Comparison of ENCODE assay signal across 9 mouse cellular contexts in the genomic region with DNA sequence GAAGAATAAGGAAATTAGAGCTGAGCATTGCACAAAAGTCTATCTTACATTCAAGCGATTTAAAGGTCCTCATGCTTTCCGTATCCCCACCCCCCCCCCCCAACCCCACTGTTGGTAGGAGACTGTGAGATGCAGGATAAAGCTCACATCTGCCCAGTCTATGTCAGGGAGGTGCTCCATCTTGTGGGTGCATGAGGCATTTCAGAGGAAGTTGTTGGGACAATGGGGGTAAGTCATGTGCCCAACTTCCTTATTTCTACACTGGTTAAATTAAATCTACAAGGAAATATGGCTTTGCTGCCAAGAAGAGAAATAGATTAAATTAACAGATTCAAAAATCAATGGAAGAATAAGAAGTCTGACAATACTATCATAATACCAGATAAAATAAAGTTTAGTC. TPM values are rescaled to one million over a fixed set of nuclear protein-coding genes. Genes with fewer than 3 reads are reported as not detected.
DNase-seq lines count a peak whose midpoint lies in the region; ATAC-seq and TF ChIP-seq lines count a peak whose summit lies in the region.
"Had no signal": no experiment of that assay in that cellular context is flagged by ENCODE, and none has a peak within 500 bp of the region (broad histone marks: within the 10 kb centered on the region; RNA-seq: fewer than 3 reads in every experiment).

No protein-coding gene starts in this region.

- no peak for ATAC-seq in kidney, postnatal 0 days (replicated peaks; ENCODE audit: low FRiP score, low read depth)
- no peak for ATAC-seq in Patski
- ATAC-seq in forebrain, embryonic 16.5 days: peak; percentile 57; the same call in 1 of the 2 replicates

- in situ Hi-C loops in Patski (cut with MboI; ENCODE audit: low pct_unique_long_range_greater_than_20kb): no loop called here

- peak; percentile 63 for TF ChIP-seq CTCF in kidney, postnatal 0 days (IDR thresholded peaks at IDR 0.05; ENCODE audit: low read depth)
- TF ChIP-seq CTCF in Patski (IDR thresholded peaks at IDR 0.05): peak; percentile 60

- H3K27me3 ChIP-seq in kidney, postnatal 0 days (ENCODE audit: insufficient read depth, low read length): no peaks in the 10 kb centered on the region
- H3K27me3 ChIP-seq in Patski: peaks cover 4% of the 10 kb centered on the region
- H3K27me3 ChIP-seq in forebrain, embryonic 16.5 days (replicated peaks; ENCODE audit: control insufficient read depth, insufficient read depth, low read length): no peaks in the 10 kb centered on the region

- WGBS in kidney, postnatal 0 days: 39% methylated on average over 2 of the region's 2 CpGs
- 32% methylated on average over 2 of the region's 2 CpGs for whole genome bisulfite sequencing in forebrain, embryonic 16.5 days

- no peak overlapping the region for H3K4me2 ChIP-seq in kidney, postnatal 0 days (ENCODE audit: low read length)
- H3K4me2 ChIP-seq in forebrain, embryonic 16.5 days (ENCODE audit: low read length): no peak overlapping the region

- H3K4me3 ChIP-seq in kidney, postnatal 0 days (replicated peaks; ENCODE audit: low read depth, low read length): no peak overlapping the region
- no peak overlapping the region for H3K4me3 ChIP-seq in forebrain, embryonic 16.5 days (replicated peaks; ENCODE audit: low read length)
- H3K4me3 ChIP-seq: myocyte had no signal

- no peak overlapping the region for H3K27ac ChIP-seq in kidney, postnatal 0 days
- no peak overlapping the region for H3K27ac ChIP-seq in forebrain, embryonic 16.5 days (ENCODE audit: low read length)

- DNase-seq in kidney, postnatal 0 days (ENCODE audit: low spot score): peak; percentile 54
- no peak for DNase-seq in kidney, postnatal 25 days
- no peak for DNase-seq in Patski (ENCODE audit: low read depth, low spot score)
- peak; percentile 29 for DNase-seq in retina, adult 2 months (ENCODE audit: low read depth, low spot score)
- DNase-seq in right cerebral cortex, adult 2 months (ENCODE audit: low spot score in 2 of 2): no peak
- no peak for DNase-seq in kidney, postnatal 14 days

- H3K36me3 ChIP-seq in kidney, postnatal 0 days (ENCODE audit: insufficient read depth, low read length): no peaks in the 10 kb centered on the region
- H3K36me3 ChIP-seq in forebrain, embryonic 16.5 days (ENCODE audit: control insufficient read depth, insufficient read depth): no peaks in the 10 kb centered on the region

- H3K4me1 ChIP-seq in kidney, postnatal 0 days (replicated peaks; ENCODE audit: insufficient read depth, low read length): no peaks in the 10 kb centered on the region
- no peaks in the 10 kb centered on the region for H3K4me1 ChIP-seq in forebrain, embryonic 16.5 days (replicated peaks; ENCODE audit: control insufficient read depth, insufficient read depth, low read length)

- POLR2A ChIA-PET in Patski (lab: Charles Lee): interaction anchor here (1.3 kb wide), 1 partner anchor 64 kb away, joined by 3 read pairs; no protein-coding TSS in a partner anchor

- CTCF ChIA-PET in Patski (lab: Charles Lee): no interaction called here

- no peak overlapping the region for H3K9ac ChIP-seq in kidney, postnatal 0 days (ENCODE audit: low read depth, low read length)
- H3K9ac ChIP-seq in forebrain, embryonic 16.5 days (replicated peaks; ENCODE audit: low read depth, low read length): no peak overlapping the region

- no peaks in the 10 kb centered on the region for H3K9me3 ChIP-seq in kidney, postnatal 0 days (replicated peaks; ENCODE audit: low read length)
- H3K9me3 ChIP-seq in forebrain, embryonic 16.5 days (ENCODE audit: control insufficient read depth, low read length): no peaks in the 10 kb centered on the region

RNA-seq across cellular contexts. Expression of a gene that starts 18.0 kb away (rescaled TPM):
- polyA plus RNA-seq in kidney, postnatal 0 days (2015; fragmentation: Nextera tagmentation; extraction: Ambion mirVana): 79.1 and 84.5 TPM in 2 replicates
- 15.2 TPM for polyA plus RNA-seq in Patski (2021)
- polyA plus RNA-seq in forebrain, embryonic 16.5 days (2015; fragmentation: Nextera tagmentation; extraction: Ambion mirVana): not detected in 2 replicates
- polyA plus RNA-seq: frontal cortex, adult 2 months; myocyte had no signal

RNA-seq across cellular contexts. Expression of a gene that starts 29.3 kb away (rescaled TPM):
- polyA plus RNA-seq in kidney, postnatal 0 days (2015; fragmentation: Nextera tagmentation; extraction: Ambion mirVana): 3.6 and 4.3 TPM in 2 replicates
- 0.22 TPM for polyA plus RNA-seq in Patski (2021)
- polyA plus RNA-seq in forebrain, embryonic 16.5 days (2015; fragmentation: Nextera tagmentation; extraction: Ambion mirVana): not detected in 2 replicates
- polyA plus RNA-seq: frontal cortex, adult 2 months had no signal

RNA-seq across cellular contexts. Expression of a gene that starts 46.3 kb away (rescaled TPM):
- 14.2 and 17.4 TPM in 2 replicates for polyA plus RNA-seq in kidney, postnatal 0 days (2015; fragmentation: Nextera tagmentation; extraction: Ambion mirVana)
- polyA plus RNA-seq in Patski (2021): 0.06 TPM
- polyA plus RNA-seq in forebrain, embryonic 16.5 days (2015; fragmentation: Nextera tagmentation; extraction: Ambion mirVana): not detected in 2 replicates
- polyA plus RNA-seq: frontal cortex, adult 2 months; myocyte had no signal

RNA-seq across cellular contexts. Expression of a gene that starts 48.4 kb away (rescaled TPM):
- polyA plus RNA-seq in kidney, postnatal 0 days (2015; fragmentation: Nextera tagmentation; extraction: Ambion mirVana): not detected in 2 replicates
- not detected for polyA plus RNA-seq in Patski (2021)
- polyA plus RNA-seq in forebrain, embryonic 16.5 days (2015; fragmentation: Nextera tagmentation; extraction: Ambion mirVana): not detected in 2 replicates
- polyA plus RNA-seq: frontal cortex, adult 2 months; myocyte had no signal

RNA-seq across cellular contexts. Expression of a gene that starts 48.7 kb away (rescaled TPM):
- polyA plus RNA-seq in kidney, postnatal 0 days (2015; fragmentation: Nextera tagmentation; extraction: Ambion mirVana): not detected in 2 replicates
- polyA plus RNA-seq in Patski (2021): not detected
- not detected in 2 replicates for polyA plus RNA-seq in forebrain, embryonic 16.5 days (2015; fragmentation: Nextera tagmentation; extraction: Ambion mirVana)
- polyA plus RNA-seq: frontal cortex, adult 2 months; myocyte had no signal

Comparison
In these comparisons a context has a peak if more than half of its experiments do, and no peak if none do; other contexts are left out.
1. DNase-seq: peak in kidney, postnatal 0 days (single experiment) and retina, adult 2 months (single experiment); none in kidney, postnatal 25 days (0 of 2), Patski (single experiment), right cerebral cortex, adult 2 months (0 of 2) and kidney, postnatal 14 days (single experiment).
2. RNA of a gene that starts 18.0 kb away (polyA plus RNA-seq): 79.1 to 84.5 TPM in kidney, postnatal 0 days and 15.2 TPM in Patski (single experiment); not detected in forebrain, embryonic 16.5 days; every median in the first group is over 10 times any median in the second.
3. RNA of a gene that starts 46.3 kb away (polyA plus RNA-seq): 14.2 to 17.4 TPM in kidney, postnatal 0 days; 0.06 TPM in Patski (single experiment) and not detected in forebrain, embryonic 16.5 days; every median in the first group is over 10 times any median in the second.